Mouse (Mus musculus): ENCODE results near the gene S100a14. TPM values are rescaled to one million over a fixed set of nuclear protein-coding genes. Genes with fewer than 3 reads are reported as not detected.

The S100a14 gene
- total RNA-seq, 2 experiments from 2014 or later = not detected

GRCm38 (mm10) chr3:90515242-90515641 is 11.4 kb upstream of the S100a14 start:
- ATAC-seq (replicated peaks; ENCODE audit: low FRiP score, low TSS enrichment, poor library complexity, severe bottlenecking) = no peak

GRCm38 (mm10) chr3:90515789-90516188 is 10.9 kb upstream of the S100a14 start:
- ATAC-seq (replicated peaks; ENCODE audit: low FRiP score, low TSS enrichment, poor library complexity, severe bottlenecking) = no peak

- no peak for ATAC-seq (replicated peaks; ENCODE audit: low FRiP score, low TSS enrichment, poor library complexity, severe bottlenecking)
Observed at GRCm38 (mm10) chr3:90517711-90518110, 8.9 kb upstream of the S100a14 start.

- ATAC-seq (replicated peaks; ENCODE audit: low FRiP score, low TSS enrichment, poor library complexity, severe bottlenecking) = peak; percentile 90
Observed at GRCm38 (mm10) chr3:90525421-90525820, 1.2 kb upstream of the S100a14 start.

GRCm38 (mm10) chr3:90526076-90526475 is 580 bp upstream of the S100a14 start:
- ATAC-seq (replicated peaks; ENCODE audit: low FRiP score, low TSS enrichment, poor library complexity, severe bottlenecking) = no peak

- ATAC-seq (replicated peaks; ENCODE audit: low FRiP score, low TSS enrichment, poor library complexity, severe bottlenecking) = no peak
Observed at GRCm38 (mm10) chr3:90527291-90527873, 726 bp downstream of the S100a14 start.

- no peak for ATAC-seq (replicated peaks; ENCODE audit: low FRiP score, low TSS enrichment, poor library complexity, severe bottlenecking)
Observed at GRCm38 (mm10) chr3:90531713-90532112, 5.1 kb downstream of the S100a14 start.

- ATAC-seq (replicated peaks; ENCODE audit: low FRiP score, low TSS enrichment, poor library complexity, severe bottlenecking) = no peak
Observed at GRCm38 (mm10) chr3:90535446-90535845, 8.8 kb downstream of the S100a14 start.

- ATAC-seq (replicated peaks; ENCODE audit: low FRiP score, low TSS enrichment, poor library complexity, severe bottlenecking) = no peak; the same call in 1 of the 2 replicates
Observed at GRCm38 (mm10) chr3:90537141-90537904, 10.7 kb downstream of the S100a14 start, which contains the start of gene S100a16. Gene S100a16, plus strand, starts transcription at chr3:90537254.

- no peak for ATAC-seq (replicated peaks; ENCODE audit: low FRiP score, low TSS enrichment, poor library complexity, severe bottlenecking)
Observed at GRCm38 (mm10) chr3:90537905-90538296, 11.2 kb downstream of the S100a14 start.

- no peak for ATAC-seq (replicated peaks; ENCODE audit: low FRiP score, low TSS enrichment, poor library complexity, severe bottlenecking)
Observed at GRCm38 (mm10) chr3:90540904-90541303, 14.2 kb downstream of the S100a14 start.

GRCm38 (mm10) chr3:90549676-90550420 is 23.2 kb downstream of the S100a14 start:
- ATAC-seq (replicated peaks; ENCODE audit: low FRiP score, low TSS enrichment, poor library complexity, severe bottlenecking) = no peak

GRCm38 (mm10) chr3:90550421-90550790 is 23.8 kb downstream of the S100a14 start:
- ATAC-seq (replicated peaks; ENCODE audit: low FRiP score, low TSS enrichment, poor library complexity, severe bottlenecking) = no peak

- no peak for ATAC-seq (replicated peaks; ENCODE audit: low FRiP score, low TSS enrichment, poor library complexity, severe bottlenecking)
Observed at GRCm38 (mm10) chr3:90552231-90552630, 25.6 kb downstream of the S100a14 start.

GRCm38 (mm10) chr3:90555954-90556353 is 29.3 kb downstream of the S100a14 start:
- ATAC-seq (replicated peaks; ENCODE audit: low FRiP score, low TSS enrichment, poor library complexity, severe bottlenecking) = no peak

GRCm38 (mm10) chr3:90560008-90560628 is 33.5 kb downstream of the S100a14 start, which contains the start of gene S100a3:
Gene S100a3, plus strand, starts transcription at chr3:90560578.
- ATAC-seq (replicated peaks; ENCODE audit: low FRiP score, low TSS enrichment, poor library complexity, severe bottlenecking) = no peak

GRCm38 (mm10) chr3:90574691-90575090 is 48.0 kb downstream of the S100a14 start:
- no peak for ATAC-seq (replicated peaks; ENCODE audit: low FRiP score, low TSS enrichment, poor library complexity, severe bottlenecking)

GRCm38 (mm10) chr3:90575320-90575719 is 48.7 kb downstream of the S100a14 start:
- no peak for ATAC-seq (replicated peaks; ENCODE audit: low FRiP score, low TSS enrichment, poor library complexity, severe bottlenecking)

GRCm38 (mm10) chr3:90576351-90577001 is 49.8 kb downstream of the S100a14 start:
- no peak for ATAC-seq (replicated peaks; ENCODE audit: low FRiP score, low TSS enrichment, poor library complexity, severe bottlenecking)

Measured in megakaryocyte-erythroid progenitor cell, adult 5-6 weeks (primary cell).